Mouse (Mus musculus): Measurements from ENCODE around the gene Ninj2. TPM values are rescaled to one million over a fixed set of nuclear protein-coding genes. Genes with fewer than 3 reads are reported as not detected.
"Not testable (repeated sequence)": the region's sequence is repeated elsewhere in the genome, so short reads cannot be mapped to it uniquely, and the experiment has no call there.

The Ninj2 gene
- polyA plus RNA-seq, 1 experiment from 2014 or later: 0.31 TPM

- no peaks in the 10 kb centered on the region for H3K27me3 ChIP-seq
- no peak for DNase-seq (ENCODE audit: low read depth, low spot score)
- ATAC-seq: no peak
- POLR2A ChIA-PET: no interaction called here
- in situ Hi-C loops (cut with MboI; ENCODE audit: low pct_unique_long_range_greater_than_20kb): no loop called here
- CTCF ChIA-PET: interaction anchor here (0.7 to 1.1 kb wide), 2 partner anchors 17 to 30 kb away, joined by 3 read pairs; no protein-coding TSS in a partner anchor
- no peak for TF ChIP-seq CTCF (IDR thresholded peaks at IDR 0.05)
Observed at GRCm38 (mm10) chr6:120076619-120077450, 16.3 kb upstream of the Ninj2 start.

DNA sequence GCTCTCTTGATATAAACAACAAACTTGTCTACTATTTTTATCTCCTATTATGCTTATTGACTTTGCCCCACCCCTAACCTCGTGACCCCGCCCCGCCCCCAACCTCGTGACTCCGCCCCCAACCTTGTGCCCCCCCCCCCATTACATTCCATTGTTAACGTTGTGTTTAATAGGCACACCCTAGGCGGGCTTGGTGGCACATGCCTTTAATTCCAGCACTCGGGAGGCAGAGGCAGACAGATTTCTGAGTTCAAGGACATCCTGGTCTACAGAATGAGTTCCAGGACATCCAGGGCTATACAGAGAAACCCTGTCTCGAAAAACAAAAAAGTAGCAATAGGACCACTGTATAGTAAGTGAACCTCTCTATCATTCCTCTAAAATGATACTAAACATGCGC, 13.6 kb upstream of the Ninj2 start:
- CTCF ChIA-PET: no interaction called here
- H3K27me3 ChIP-seq: no peaks in the 10 kb centered on the region
- DNase-seq (ENCODE audit: low read depth, low spot score): no peak
- no peak for ATAC-seq
- in situ Hi-C loops (cut with MboI; ENCODE audit: low pct_unique_long_range_greater_than_20kb): no loop called here
- TF ChIP-seq CTCF (IDR thresholded peaks at IDR 0.05): no peak
- POLR2A ChIA-PET: no interaction called here

GRCm38 (mm10) chr6:120081516-120081915, 11.6 kb upstream of the Ninj2 start:
- no peaks in the 10 kb centered on the region for H3K27me3 ChIP-seq
- POLR2A ChIA-PET: no interaction called here
- no peak for ATAC-seq
- no peak for TF ChIP-seq CTCF (IDR thresholded peaks at IDR 0.05)
- CTCF ChIA-PET: interaction anchor here (1.3 kb wide), 1 partner anchor 22 kb away, joined by 3 read pairs; no protein-coding TSS in a partner anchor
- in situ Hi-C loops (cut with MboI; ENCODE audit: low pct_unique_long_range_greater_than_20kb): no loop called here
- DNase-seq (ENCODE audit: low read depth, low spot score): no peak

GRCm38 (mm10) chr6:120082251-120082950, 10.7 kb upstream of the Ninj2 start:
- no peak for TF ChIP-seq CTCF (IDR thresholded peaks at IDR 0.05)
- ATAC-seq: no peak

DNA sequence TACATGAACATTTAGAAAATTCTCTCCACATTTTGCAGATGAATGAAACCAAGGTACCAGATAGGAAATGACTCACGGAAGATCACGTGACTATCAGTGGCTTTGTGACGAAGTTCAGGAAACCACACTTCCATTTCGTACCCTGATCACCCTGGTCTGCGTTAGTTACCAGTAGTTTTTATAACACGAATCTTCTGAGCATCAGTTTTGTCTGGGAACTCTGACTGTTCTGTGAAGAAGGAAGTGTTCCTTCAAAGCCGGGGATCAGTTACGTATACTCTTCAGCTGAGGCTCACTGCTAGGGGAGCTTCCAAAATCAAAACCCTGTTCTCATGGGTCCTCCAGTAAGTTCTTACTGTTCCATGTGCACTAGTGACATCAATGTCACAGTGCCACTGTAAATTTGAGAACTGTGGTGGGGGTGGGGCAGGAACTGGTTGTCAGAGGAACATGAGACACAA, 10.2 kb upstream of the Ninj2 start:
- ChIA-PET CTCF (interaction anchor here (1.2 to 1.3 kb wide), 2 partner anchors 8 to 24 kb away, joined by 3 read pairs; no protein-coding TSS in a partner anchor), POLR2A (no interaction called here)
- ATAC-seq: no peak

More at GRCm38 (mm10) chr6:120082251-120082950, 10.7 kb upstream of the Ninj2 start:
- in situ Hi-C loops (cut with MboI; ENCODE audit: low pct_unique_long_range_greater_than_20kb): no loop called here
- CTCF ChIA-PET: interaction anchor here (1.2 to 1.3 kb wide), 2 partner anchors 9 to 23 kb away, joined by 3 read pairs; no protein-coding TSS in a partner anchor
- POLR2A ChIA-PET: no interaction called here
- no peak for DNase-seq (ENCODE audit: low read depth, low spot score)
- H3K27me3 ChIP-seq: no peaks in the 10 kb centered on the region

DNA sequence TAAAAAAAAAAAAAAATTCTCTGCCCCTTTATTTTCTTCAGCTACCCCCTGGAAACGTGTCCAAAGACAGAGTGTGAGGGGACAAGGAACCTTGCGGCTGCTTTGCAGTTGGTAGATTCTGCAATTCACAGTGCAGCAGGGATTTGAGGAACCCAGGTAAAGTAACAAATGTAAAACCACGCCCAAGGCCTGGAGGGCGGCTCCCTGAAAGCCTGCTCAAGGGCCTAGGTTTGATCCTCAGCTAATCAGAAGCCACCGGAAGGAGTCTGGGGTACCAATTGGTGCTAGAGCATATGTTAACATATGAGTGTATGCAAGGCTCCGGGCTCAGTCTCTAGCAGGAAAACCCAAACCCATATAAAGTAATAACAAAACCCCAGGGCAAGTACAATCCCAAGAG, 9.7 kb upstream of the Ninj2 start:
- H3K27me3 ChIP-seq: no peaks in the 10 kb centered on the region
- CTCF ChIA-PET: interaction anchor here (1.2 kb wide), 1 partner anchor 8 kb away, joined by 3 read pairs; no protein-coding TSS in a partner anchor
- no peak for TF ChIP-seq CTCF (IDR thresholded peaks at IDR 0.05)
- in situ Hi-C loops (cut with MboI; ENCODE audit: low pct_unique_long_range_greater_than_20kb): no loop called here
- POLR2A ChIA-PET: no interaction called here
- no peak for DNase-seq (ENCODE audit: low read depth, low spot score)
- ATAC-seq: no peak

More for the DNA sequence above, 10.2 kb upstream of the Ninj2 start:
- in situ Hi-C loops (cut with MboI; ENCODE audit: low pct_unique_long_range_greater_than_20kb): no loop called here
- no peak for DNase-seq (ENCODE audit: low read depth, low spot score)
- H3K27me3 ChIP-seq: no peaks in the 10 kb centered on the region
- no peak for TF ChIP-seq CTCF (IDR thresholded peaks at IDR 0.05)

GRCm38 (mm10) chr6:120084983-120085382, 8.2 kb upstream of the Ninj2 start:
- no peaks in the 10 kb centered on the region for H3K27me3 ChIP-seq
- no peak for DNase-seq (ENCODE audit: low read depth, low spot score)
- CTCF ChIA-PET: no interaction called here
- in situ Hi-C loops (cut with MboI; ENCODE audit: low pct_unique_long_range_greater_than_20kb): no loop called here
- POLR2A ChIA-PET: no interaction called here
- ATAC-seq: no peak
- TF ChIP-seq CTCF (IDR thresholded peaks at IDR 0.05): no peak

GRCm38 (mm10) chr6:120085832-120086231, 7.3 kb upstream of the Ninj2 start:
- CTCF ChIA-PET: interaction anchor here (1.5 kb wide), 1 partner anchor 14 kb away, joined by 3 read pairs; no protein-coding TSS in a partner anchor
- no peaks in the 10 kb centered on the region for H3K27me3 ChIP-seq
- in situ Hi-C loops (cut with MboI; ENCODE audit: low pct_unique_long_range_greater_than_20kb): no loop called here
- TF ChIP-seq CTCF (IDR thresholded peaks at IDR 0.05): no peak
- ATAC-seq: no peak
- POLR2A ChIA-PET: no interaction called here
- no peak for DNase-seq (ENCODE audit: low read depth, low spot score)

DNA sequence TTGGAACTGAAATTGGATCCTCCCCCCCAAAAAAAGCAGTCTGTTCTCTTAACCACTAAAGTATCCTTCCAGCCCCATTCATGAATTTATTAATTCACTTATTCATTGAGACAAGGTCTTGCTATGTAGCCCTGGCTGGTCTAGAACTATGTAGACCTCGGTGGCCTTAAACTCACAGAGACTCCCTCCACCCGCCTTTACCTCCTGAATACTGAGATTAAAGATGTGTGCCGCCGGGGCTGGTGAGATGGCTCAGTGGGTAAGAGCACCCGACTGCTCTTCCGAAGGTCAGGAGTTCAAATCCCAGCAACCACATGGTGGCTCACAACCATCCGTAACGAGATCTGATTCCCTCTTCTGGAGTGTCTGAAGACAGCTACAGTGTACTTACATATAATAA, 6.1 kb upstream of the Ninj2 start:
- DNase-seq (ENCODE audit: low read depth, low spot score); H3K27me3 ChIP-seq; in situ Hi-C loops (cut with MboI; ENCODE audit: low pct_unique_long_range_greater_than_20kb); ATAC-seq; POLR2A ChIA-PET: not testable (repeated sequence)
- CTCF ChIA-PET: interaction anchor here (1.5 kb wide), 1 partner anchor 16 kb away, joined by 3 read pairs; no protein-coding TSS in a partner anchor

GRCm38 (mm10) chr6:120090712-120091248, 2.4 kb upstream of the Ninj2 start:
- ChIA-PET CTCF (interaction anchor here (0.8 to 1.7 kb wide), 2 partner anchors 8 to 51 kb away, joined by 3 to 4 read pairs; no protein-coding TSS in a partner anchor), POLR2A (no interaction called here)
- no peak for TF ChIP-seq CTCF (IDR thresholded peaks at IDR 0.05)
- no peaks in the 10 kb centered on the region for H3K27me3 ChIP-seq
- in situ Hi-C loops (cut with MboI; ENCODE audit: low pct_unique_long_range_greater_than_20kb): no loop called here
- ATAC-seq: no peak
- no peak for DNase-seq (ENCODE audit: low read depth, low spot score)

Data from Patski (cell line).